Mouse (Mus musculus): ENCODE results near the gene Slc5a3.

Slc5a3 gene

DNA sequence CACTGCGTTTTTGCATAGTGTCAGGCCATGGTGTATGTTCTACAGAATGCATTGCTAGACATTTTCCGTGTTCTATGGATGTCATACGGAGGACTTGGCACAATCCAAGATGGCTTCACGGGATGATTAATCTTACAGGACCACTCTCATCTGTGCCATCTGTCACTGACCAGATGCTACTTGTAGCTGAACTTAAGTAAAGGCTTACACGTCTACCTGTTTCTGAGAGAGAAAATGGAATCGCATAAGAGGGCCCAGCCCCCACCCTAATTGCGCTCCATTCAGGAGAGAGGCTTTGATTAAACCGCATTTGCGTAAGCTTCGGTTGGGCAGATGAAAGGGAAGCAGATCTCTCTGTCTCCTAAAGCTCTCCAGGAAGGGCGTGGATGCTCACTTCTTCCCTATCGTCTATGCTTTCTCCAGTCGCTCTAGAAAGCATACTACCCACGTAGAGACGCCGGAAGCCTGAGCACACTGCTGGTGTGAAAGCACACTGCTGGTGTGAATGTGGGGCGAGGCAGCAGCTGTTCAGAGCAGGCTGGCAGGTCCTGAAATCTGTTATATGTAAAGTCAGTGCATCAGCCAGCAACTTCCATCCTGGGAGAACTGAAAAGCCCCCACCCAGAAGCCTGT lies 62.9 kb downstream of the Slc5a3 start:
- no peak for DNase-seq (ENCODE audit: low spot score in 2 of 2)

DNA sequence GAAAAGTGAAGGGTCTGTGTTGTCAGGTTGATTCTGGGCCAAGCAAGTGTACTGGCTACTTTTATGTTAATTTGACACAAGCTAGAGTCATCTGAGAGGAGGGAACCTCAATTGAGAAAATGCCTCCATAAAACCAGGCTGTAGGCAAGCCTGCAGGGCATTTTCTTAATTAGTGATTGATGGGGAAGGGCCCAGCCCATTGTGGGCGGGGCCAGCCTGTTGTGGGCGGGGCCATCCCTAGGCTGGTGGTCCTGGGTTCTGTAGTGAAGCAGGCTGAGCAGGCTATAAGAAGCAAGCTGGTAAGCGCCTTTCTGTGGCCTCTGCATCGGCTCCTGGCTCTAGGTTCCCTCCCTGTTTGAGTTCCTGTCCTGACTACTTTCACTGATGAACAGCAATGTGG lies 69.1 kb downstream of the Slc5a3 start:
- DNase-seq (ENCODE audit: low spot score in 2 of 2) = no peak

- DNase-seq (ENCODE audit: low spot score in 2 of 2) = no peak
Measured at GRCm38 (mm10) chr16:92127666-92128065, 69.5 kb downstream of the Slc5a3 start.

DNA sequence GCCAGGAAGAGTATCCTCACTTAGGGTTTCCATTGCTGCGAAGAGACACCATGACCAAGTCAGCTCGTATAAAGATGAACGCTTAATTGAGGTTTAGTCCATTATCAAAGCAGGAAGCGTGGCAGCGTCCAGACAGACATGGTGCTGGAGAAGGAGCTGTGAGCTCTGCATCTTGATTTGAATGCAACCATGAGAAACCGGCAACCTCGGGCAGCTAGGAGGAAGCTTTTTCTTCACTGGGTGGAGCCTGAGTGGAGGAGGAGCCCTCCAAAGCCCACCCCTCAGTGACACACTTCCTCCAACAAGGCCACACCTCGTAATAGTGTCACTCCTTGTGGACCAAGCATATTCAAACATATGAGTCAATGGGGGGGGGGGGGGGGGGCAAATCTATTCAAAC lies 71.7 kb downstream of the Slc5a3 start:
- no peak for DNase-seq (ENCODE audit: low spot score in 2 of 2)

DNA sequence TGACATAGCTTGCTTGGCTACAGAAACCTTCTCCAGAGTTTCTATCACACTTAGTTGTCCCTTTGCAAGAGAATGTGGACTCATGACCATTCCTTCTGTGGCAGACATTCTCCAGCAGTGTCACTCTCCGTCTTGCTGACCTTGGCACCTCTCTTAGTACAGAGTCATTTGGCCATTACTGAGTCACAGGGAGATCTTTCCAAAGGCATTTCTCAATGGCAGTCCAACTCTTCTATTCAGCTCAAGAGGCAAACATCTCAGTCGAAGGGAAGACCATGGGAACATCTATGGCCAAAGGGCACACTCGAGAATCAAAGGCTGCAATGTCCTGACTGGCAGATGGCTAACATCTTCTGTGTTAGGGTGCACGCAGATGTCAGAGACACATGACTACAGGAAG lies 74.4 kb downstream of the Slc5a3 start:
- no peak for DNase-seq (ENCODE audit: low spot score in 2 of 2)

DNA sequence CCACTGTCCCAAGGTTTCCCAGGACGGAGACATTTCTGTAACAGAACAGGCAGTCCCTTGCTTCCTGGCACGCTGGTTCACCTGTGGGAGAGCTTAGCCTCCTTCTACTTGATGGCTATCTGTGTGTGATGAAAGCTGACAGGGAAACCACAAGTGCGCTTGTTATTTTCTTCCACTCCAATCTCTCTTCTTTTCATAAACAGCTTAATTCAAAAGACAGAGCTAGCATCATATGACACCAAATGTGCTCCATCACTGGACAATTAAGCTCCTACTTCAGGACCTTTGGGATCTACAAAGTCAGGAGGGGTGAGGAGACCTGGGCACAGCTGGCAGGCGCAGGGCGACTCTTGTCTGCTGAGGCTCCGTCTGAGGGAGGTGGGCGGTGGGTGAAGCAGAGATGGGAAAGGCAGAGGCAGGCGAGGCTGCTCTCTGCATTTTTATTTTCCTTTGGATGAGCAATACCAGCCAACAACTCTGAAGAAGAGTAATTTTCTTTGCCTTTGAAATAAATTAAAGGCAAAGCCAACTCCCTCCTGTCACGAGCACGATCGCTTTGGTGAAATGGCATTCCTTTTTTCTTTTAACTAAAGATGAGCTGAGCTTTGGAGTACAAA lies 76.1 kb downstream of the Slc5a3 start:
- DNase-seq (ENCODE audit: low spot score in 2 of 2) = no peak

DNA sequence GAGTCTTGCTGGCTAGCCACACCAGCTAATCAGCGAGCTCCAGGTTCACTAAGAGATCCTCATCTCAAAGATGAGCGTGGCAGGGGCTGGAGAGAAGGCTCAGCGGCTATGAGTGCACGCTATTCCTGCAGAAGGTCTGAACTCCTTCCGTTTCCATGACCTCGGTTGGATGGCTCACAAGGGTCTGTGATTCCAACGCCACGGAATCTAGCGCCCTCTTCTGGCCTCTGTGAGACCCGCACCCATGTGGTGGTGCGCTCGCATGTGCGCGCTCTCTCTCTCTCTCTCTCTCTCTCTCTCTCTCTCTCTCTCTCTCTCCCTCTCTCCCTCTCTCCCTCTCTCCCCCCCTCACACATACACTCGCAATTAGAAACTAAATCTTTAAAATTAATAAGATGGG lies 78.2 kb downstream of the Slc5a3 start:
- no peak for DNase-seq (ENCODE audit: low spot score in 2 of 2)

All from natural killer cell, adult 2 months (primary cell).